Mouse (Mus musculus) lung, postnatal 0 days (tissue): Measurements from ENCODE around the gene Rhob. TPM values are rescaled to one million over a fixed set of nuclear protein-coding genes. Genes with fewer than 3 reads are reported as not detected.

Experiments
- ATAC-seq: fragments of 200-750 bp; cut with Nextera tagmentation; 2 replicates; pipeline ENCODE4 v1.8.0; 2017; ENCODE audit warnings: moderate library complexity
- DNase-seq: peaks from one replicate; pipeline ENCODE4 v3.0.0-alpha.2; 2016; ENCODE audit warnings: low spot score
- H3K27ac ChIP-seq: fragments of 300-500 bp; sonication (generic); 2 replicates; pipeline ENCODE4 v1.5.1; 2014; ENCODE audit warnings: antibody characterized with exemption, mild to moderate bottlenecking, low read length, mixed read lengths
- H3K27me3 ChIP-seq: fragments of 300-500 bp; sonication (generic); replicated peaks from 2 replicates; pipeline ENCODE4 v1.6.1; 2014; ENCODE audit warnings: low read length, mixed read lengths; ENCODE audit not compliant: insufficient read depth
- H3K36me3 ChIP-seq: fragments of 300-500 bp; sonication (generic); 2 replicates; pipeline ENCODE4 v1.6.1; 2014; ENCODE audit warnings: low read length, mixed read lengths; ENCODE audit not compliant: insufficient read depth
- H3K4me1 ChIP-seq: fragments of 300-500 bp; sonication (generic); 2 replicates; pipeline ENCODE4 v1.6.1; 2014; ENCODE audit warnings: antibody characterized with exemption, low read depth, low read length, mixed read lengths; ENCODE audit not compliant: insufficient read depth
- H3K4me2 ChIP-seq: fragments of 300-500 bp; sonication (generic); replicated peaks from 2 replicates; pipeline ENCODE4 v1.6.1; 2014; ENCODE audit warnings: low read depth, mild to moderate bottlenecking, low read length, moderate library complexity, mixed read lengths
- H3K4me3 ChIP-seq: fragments of 300-500 bp; sonication (generic); 2 replicates; pipeline ENCODE4 v1.5.1; 2014; ENCODE audit warnings: low read depth, low read length
- H3K9ac ChIP-seq: fragments of 300-500 bp; sonication (generic); replicated peaks from 2 replicates; pipeline ENCODE4 v1.6.1; 2014; ENCODE audit warnings: low read depth, mild to moderate bottlenecking
- H3K9me3 ChIP-seq: fragments of 300-500 bp; sonication (generic); 2 replicates; pipeline ENCODE4 v1.6.1; 2016; ENCODE audit warnings: low read length, mixed read lengths
- CTCF ChIP-seq: IDR thresholded peaks from 2 replicates; pipeline ENCODE4 v1.5.1; 2016; ENCODE audit warnings: antibody characterized with exemption, mild to moderate bottlenecking
- EP300 ChIP-seq: IDR thresholded peaks from 2 replicates; pipeline ENCODE4 v1.6.1; 2016; ENCODE audit warnings: antibody characterized with exemption, mild to moderate bottlenecking, control low read depth
- WGBS: fragments of 180-500 bp; shearing (Covaris S2); extraction: QIAGEN DNeasy Blood & Tissue Kit; methylation state at CpG from one replicate; pipeline ENCODE4 v1.1.7; 2014; 5-methylcytosine and 5-hydroxymethylcytosine counted together
- polyA plus RNA-seq: library from polyadenylated mRNA; unstranded; fragments of >200 nt; fragmentation: Nextera tagmentation; extraction: Ambion mirVana; gene quantifications from 2 replicates; pipeline ENCODE4 v1.2.1, GENCODE M21; 2015

The Rhob gene
- polyA plus RNA-seq: 77.6 and 77.9 TPM in 2 replicates

DNA sequence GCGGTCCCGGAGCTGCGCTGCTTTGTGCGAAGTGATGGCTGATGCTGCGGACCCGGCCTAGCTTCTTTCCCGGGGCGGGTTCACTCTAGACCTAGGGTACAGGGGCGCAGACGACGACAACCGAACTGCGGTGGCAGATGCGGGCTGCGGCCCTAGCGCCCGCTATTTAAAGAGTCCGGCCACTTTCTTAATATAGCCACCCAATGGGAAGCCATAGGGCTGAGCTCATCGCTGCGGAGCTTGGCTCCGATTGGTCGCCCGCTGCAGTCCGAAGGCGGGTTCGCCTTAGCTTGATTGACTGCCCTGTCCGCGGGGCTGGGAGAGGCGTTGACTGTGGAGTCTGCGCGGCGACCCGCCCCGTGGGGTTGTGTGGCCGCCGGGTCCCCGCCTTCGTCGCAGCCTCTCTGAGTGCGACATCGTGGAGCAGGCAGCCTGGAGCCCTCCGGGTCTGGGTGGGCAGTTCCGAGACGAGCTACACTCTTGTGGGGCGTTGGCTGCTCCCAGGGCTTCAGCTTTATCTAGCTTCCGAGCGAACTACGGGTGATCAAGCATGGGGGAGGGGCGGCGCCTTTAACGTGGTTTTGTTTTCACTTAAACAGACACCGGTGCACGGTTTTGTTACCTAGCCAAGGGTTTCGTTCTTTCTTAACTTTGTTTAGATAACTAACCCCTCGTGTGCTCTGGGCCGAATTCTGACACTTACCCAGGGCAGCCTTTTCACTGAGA is at the start of gene Rhob:
Rhob (minus strand) TSS at position 139 of the 726 bp plus-strand sequence.
- H3K4me1 ChIP-seq: peaks cover 13% of the 10 kb centered on the region; the same call in 1 of the 2 replicates
- H3K27ac ChIP-seq: peak within 1 kb of the TSS; percentile 100
- TF ChIP-seq EP300 (0 out of 2 replicates have a peak, but pooled peaks have one; percentile 21), CTCF (no peak)
- H3K36me3 ChIP-seq: no peaks in the 10 kb centered on the region
- H3K4me2 ChIP-seq: peak within 1 kb of the TSS; percentile 78
- no peaks in the 10 kb centered on the region for H3K9me3 ChIP-seq
- peak within 1 kb of the TSS; percentile 98 for H3K4me3 ChIP-seq
- H3K9ac ChIP-seq: peak within 1 kb of the TSS; percentile 99
- ATAC-seq (peak; percentile 96), DNase-seq (peak; percentile 99)
- H3K27me3 ChIP-seq: no peaks in the 10 kb centered on the region
- under 1% methylated on average over 56 of the region's 56 CpGs for WGBS

- ATAC-seq (peak; percentile 87), DNase-seq (peak; percentile 94)
- Histone ChIP-seq H3K4me3 (no peak overlapping the region), H3K9ac (no peak overlapping the region), H3K9me3 (no peaks in the 10 kb centered on the region), H3K36me3 (no peaks in the 10 kb centered on the region), H3K4me2 (no peak overlapping the region), H3K4me1 (no peaks in the 10 kb centered on the region), H3K27me3 (no peaks in the 10 kb centered on the region), H3K27ac (no peak overlapping the region)
- WGBS: 19% methylated on average over 11 of the region's 11 CpGs
- TF ChIP-seq EP300 (no peak), CTCF (peak; percentile 100)
Observed at GRCm38 (mm10) chr12:8547357-8547756, 47.5 kb upstream of the Rhob start.

GRCm38 (mm10) chr12:8546801-8547200 is 47.0 kb upstream of the Rhob start:
- H3K4me2 ChIP-seq: no peak overlapping the region
- no peaks in the 10 kb centered on the region for H3K4me1 ChIP-seq
- H3K9me3 ChIP-seq: no peaks in the 10 kb centered on the region
- H3K9ac ChIP-seq: no peak overlapping the region
- WGBS: 80% methylated on average over 6 of the region's 6 CpGs
- H3K4me3 ChIP-seq: no peak overlapping the region
- DNase-seq (no peak), ATAC-seq (no peak)
- TF ChIP-seq CTCF: no peak
- no peak for TF ChIP-seq EP300
- H3K36me3 ChIP-seq: no peaks in the 10 kb centered on the region
- no peaks in the 10 kb centered on the region for H3K27me3 ChIP-seq
- H3K27ac ChIP-seq: no peak overlapping the region

DNA sequence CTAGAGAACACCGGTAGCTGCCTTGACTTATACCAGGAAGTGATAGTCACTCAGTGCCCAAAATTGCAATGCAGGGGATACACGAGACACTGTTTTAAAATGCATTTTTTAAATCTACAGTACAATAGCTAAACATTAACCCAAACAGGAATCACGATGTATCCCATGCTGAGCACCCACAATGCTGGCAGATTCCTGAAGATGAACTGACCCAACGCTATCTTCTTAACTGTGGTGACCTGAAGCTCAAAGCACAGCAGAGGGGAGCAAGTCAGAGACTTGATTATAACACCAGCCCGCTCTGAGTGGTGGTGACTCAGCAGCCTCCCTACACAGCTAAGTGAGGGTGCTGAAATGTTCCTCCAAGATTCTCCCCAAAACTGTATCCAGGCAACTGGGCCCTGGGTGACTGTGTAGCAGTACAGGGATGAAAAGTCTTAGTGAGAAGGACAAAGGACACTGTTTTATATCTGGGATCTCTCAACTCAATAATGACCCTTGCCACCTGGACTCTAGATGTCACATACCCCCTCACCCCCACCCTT is 45.3 kb upstream of the Rhob start:
- DNase-seq (no peak), ATAC-seq (no peak)
- Histone ChIP-seq H3K9me3 (no peaks in the 10 kb centered on the region), H3K27me3 (no peaks in the 10 kb centered on the region), H3K4me1 (no peaks in the 10 kb centered on the region), H3K4me3 (no peak overlapping the region), H3K9ac (no peak overlapping the region), H3K27ac (no peak overlapping the region), H3K4me2 (no peak overlapping the region), H3K36me3 (no peaks in the 10 kb centered on the region)
- no peak for TF ChIP-seq EP300
- no peak for TF ChIP-seq CTCF
- WGBS: 75% methylated on average over 5 of the region's 5 CpGs

DNA sequence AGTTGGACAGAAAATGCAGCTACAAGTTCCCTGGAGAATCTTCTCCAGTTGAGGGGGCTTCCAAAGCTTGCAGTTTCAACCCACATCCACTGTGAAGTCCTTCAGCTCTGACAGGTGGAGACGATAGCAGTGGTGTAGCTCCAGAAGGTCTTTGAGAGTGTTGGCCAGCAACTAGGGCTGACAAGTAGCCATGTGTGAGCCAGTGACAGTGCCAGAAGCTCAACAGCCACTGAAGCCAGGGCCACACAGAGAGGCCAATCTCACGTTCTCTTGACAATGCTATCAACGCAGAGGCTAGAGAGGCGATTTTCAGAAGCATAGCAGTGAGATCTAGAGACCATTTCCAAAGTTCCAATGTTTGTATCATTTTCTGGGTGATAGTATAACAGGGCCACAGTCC is 42.6 kb upstream of the Rhob start:
- Histone ChIP-seq H3K4me2 (no peak overlapping the region), H3K27ac (no peak overlapping the region), H3K27me3 (no peaks in the 10 kb centered on the region), H3K9ac (no peak overlapping the region), H3K36me3 (no peaks in the 10 kb centered on the region), H3K4me3 (no peak overlapping the region), H3K9me3 (no peaks in the 10 kb centered on the region), H3K4me1 (no peaks in the 10 kb centered on the region)
- 88% methylated on average over 4 of the region's 4 CpGs for WGBS
- no peak for DNase-seq
- no peak for ATAC-seq
- TF ChIP-seq CTCF (no peak), EP300 (no peak)

GRCm38 (mm10) chr12:8539471-8539870 is 39.7 kb upstream of the Rhob start:
- H3K4me1 ChIP-seq: no peaks in the 10 kb centered on the region
- H3K27ac ChIP-seq: no peak overlapping the region
- H3K36me3 ChIP-seq: no peaks in the 10 kb centered on the region
- 67% methylated on average over 13 of the region's 13 CpGs for WGBS
- no peak overlapping the region for H3K4me3 ChIP-seq
- DNase-seq: no peak
- TF ChIP-seq EP300 (no peak), CTCF (no peak)
- H3K9me3 ChIP-seq: no peaks in the 10 kb centered on the region
- no peaks in the 10 kb centered on the region for H3K27me3 ChIP-seq
- H3K9ac ChIP-seq: no peak overlapping the region
- no peak overlapping the region for H3K4me2 ChIP-seq
- no peak for ATAC-seq
